Mouse (Mus musculus) midbrain, embryonic 10.5 days (tissue): ENCODE measurements around the gene Upf3a. TPM values are rescaled to one million over a fixed set of nuclear protein-coding genes. Genes with fewer than 3 reads are reported as not detected.
"Not testable (repeated sequence)": the region's sequence is repeated elsewhere in the genome, so short reads cannot be mapped to it uniquely, and the experiment has no call there.

Experiments
- DNase-seq: peaks from one replicate; pipeline ENCODE4 v3.0.0-alpha.2; 2017; ENCODE audit warnings: low spot score
- H3K27ac ChIP-seq: fragments of 300-500 bp; sonication (generic); replicated peaks from 2 replicates; pipeline ENCODE4 v1.5.1; 2016; ENCODE audit warnings: mild to moderate bottlenecking
- H3K27me3 ChIP-seq: fragments of 300-500 bp; sonication (generic); 2 replicates; pipeline ENCODE4 v1.6.1; 2016; ENCODE audit warnings: low read depth, mild to moderate bottlenecking; ENCODE audit not compliant: poor library complexity, severe bottlenecking
- H3K36me3 ChIP-seq: fragments of 300-500 bp; sonication (generic); 2 replicates; pipeline ENCODE4 v1.6.1; 2016; ENCODE audit warnings: mild to moderate bottlenecking, moderate library complexity
- H3K4me1 ChIP-seq: fragments of 300-500 bp; sonication (generic); 2 replicates; pipeline ENCODE4 v1.6.1; 2016
- H3K4me3 ChIP-seq: fragments of 300-500 bp; sonication (generic); 2 replicates; pipeline ENCODE4 v1.5.1; 2016; ENCODE audit warnings: mild to moderate bottlenecking, moderate library complexity
- H3K9me3 ChIP-seq: fragments of 300-500 bp; sonication (generic); replicated peaks from 2 replicates; pipeline ENCODE4 v1.6.1; 2016; ENCODE audit warnings: mild to moderate bottlenecking
- WGBS: fragments of 180-500 bp; shearing (Covaris S2); methylation state at CpG from one replicate; pipeline ENCODE4 v1.1.7; 2016; 5-methylcytosine and 5-hydroxymethylcytosine counted together
- polyA plus RNA-seq: library from polyadenylated mRNA; unstranded; fragments of >200 nt; fragmentation: Nextera tagmentation; extraction: Ambion mirVana; gene quantifications from 2 replicates; pipeline ENCODE4 v1.2.1, GENCODE M21; 2016

Upf3a gene
- polyA plus RNA-seq, 1 experiment from 2014 or later, result 38.4 TPM

DNA sequence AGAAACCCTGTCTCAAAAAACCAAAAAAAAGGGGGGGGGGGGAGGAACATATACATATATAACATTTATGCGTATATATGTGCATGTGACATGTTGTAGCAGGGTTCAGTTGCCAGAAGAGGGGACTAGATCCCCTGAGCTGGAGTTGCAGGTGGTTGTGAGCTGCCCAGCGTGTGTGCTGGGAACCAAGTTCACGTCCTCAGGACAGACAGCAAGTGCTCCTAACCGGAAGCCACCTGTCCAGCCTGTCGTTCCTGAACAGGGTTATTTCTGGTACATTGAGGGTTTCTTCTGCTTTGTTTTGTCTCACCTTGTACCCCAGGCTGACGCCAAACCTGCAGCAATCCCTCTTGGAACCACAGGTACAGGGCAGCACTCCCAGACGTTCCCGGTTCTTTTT is 4.2 kb downstream of the Upf3a start:
- H3K27ac ChIP-seq, result no peak overlapping the region
- peaks cover 15% of the 10 kb centered on the region for H3K4me1 ChIP-seq
- no peak for DNase-seq
- no peaks in the 10 kb centered on the region for H3K9me3 ChIP-seq
- no peak overlapping the region for H3K4me3 ChIP-seq
- no peaks in the 10 kb centered on the region for H3K27me3 ChIP-seq
- WGBS, result 91% methylated on average over 8 of the region's 8 CpGs
- H3K36me3 ChIP-seq, result peaks cover 42% of the 10 kb centered on the region

GRCm38 (mm10) chr8:13793097-13793745 is 7.8 kb downstream of the Upf3a start:
- no peaks in the 10 kb centered on the region for H3K27me3 ChIP-seq
- 90% methylated on average over 8 of the region's 8 CpGs for WGBS
- peaks cover 72% of the 10 kb centered on the region for H3K36me3 ChIP-seq
- no peak overlapping the region for H3K27ac ChIP-seq
- no peak for DNase-seq
- no peaks in the 10 kb centered on the region for H3K9me3 ChIP-seq
- H3K4me1 ChIP-seq, result no peaks in the 10 kb centered on the region
- no peak overlapping the region for H3K4me3 ChIP-seq

DNA sequence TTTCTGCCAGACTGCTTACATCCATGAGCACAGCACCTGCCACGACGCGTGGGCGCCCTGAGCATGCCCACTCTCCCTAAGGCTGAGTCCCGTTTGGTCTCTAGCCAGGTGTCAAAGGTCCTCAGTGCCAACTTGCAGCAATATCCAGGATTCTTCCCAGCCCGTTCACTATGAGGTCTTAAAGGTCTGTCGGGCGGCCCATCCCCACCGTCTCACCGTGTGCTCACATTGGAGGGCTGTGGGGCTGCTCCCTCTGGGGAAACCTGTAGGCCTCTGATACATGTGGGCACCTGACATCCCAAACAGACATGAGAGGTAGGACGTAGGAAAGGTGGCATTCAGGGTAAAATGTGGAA is 8.3 kb downstream of the Upf3a start:
- Histone ChIP-seq H3K4me3 (no peak overlapping the region), H3K27me3 (no peaks in the 10 kb centered on the region), H3K9me3 (no peaks in the 10 kb centered on the region), H3K27ac (no peak overlapping the region), H3K4me1 (no peaks in the 10 kb centered on the region), H3K36me3 (peaks cover 72% of the 10 kb centered on the region)
- no peak for DNase-seq
- 91% methylated on average over 11 of the region's 11 CpGs for WGBS

- Histone ChIP-seq H3K4me1 (peaks cover 13% of the 10 kb centered on the region), H3K27me3 (no peaks in the 10 kb centered on the region), H3K27ac (no peak overlapping the region), H3K9me3 (no peaks in the 10 kb centered on the region), H3K4me3 (no peak overlapping the region), H3K36me3 (peaks cover 60% of the 10 kb centered on the region)
- WGBS, result 96% methylated on average over 5 of the region's 5 CpGs
- no peak for DNase-seq
These were observed 12.3 kb downstream of the Upf3a start for GRCm38 (mm10) chr8:13797676-13798075.

GRCm38 (mm10) chr8:13799566-13799965 is 14.2 kb downstream of the Upf3a start:
- peaks cover 13% of the 10 kb centered on the region for H3K4me1 ChIP-seq
- WGBS, result 89% methylated on average over 5 of the region's 5 CpGs
- H3K4me3 ChIP-seq, result no peak overlapping the region
- DNase-seq, result no peak
- H3K27me3 ChIP-seq, result no peaks in the 10 kb centered on the region
- H3K36me3 ChIP-seq, result peaks cover 46% of the 10 kb centered on the region
- H3K9me3 ChIP-seq, result no peaks in the 10 kb centered on the region
- H3K27ac ChIP-seq, result no peak overlapping the region

DNA sequence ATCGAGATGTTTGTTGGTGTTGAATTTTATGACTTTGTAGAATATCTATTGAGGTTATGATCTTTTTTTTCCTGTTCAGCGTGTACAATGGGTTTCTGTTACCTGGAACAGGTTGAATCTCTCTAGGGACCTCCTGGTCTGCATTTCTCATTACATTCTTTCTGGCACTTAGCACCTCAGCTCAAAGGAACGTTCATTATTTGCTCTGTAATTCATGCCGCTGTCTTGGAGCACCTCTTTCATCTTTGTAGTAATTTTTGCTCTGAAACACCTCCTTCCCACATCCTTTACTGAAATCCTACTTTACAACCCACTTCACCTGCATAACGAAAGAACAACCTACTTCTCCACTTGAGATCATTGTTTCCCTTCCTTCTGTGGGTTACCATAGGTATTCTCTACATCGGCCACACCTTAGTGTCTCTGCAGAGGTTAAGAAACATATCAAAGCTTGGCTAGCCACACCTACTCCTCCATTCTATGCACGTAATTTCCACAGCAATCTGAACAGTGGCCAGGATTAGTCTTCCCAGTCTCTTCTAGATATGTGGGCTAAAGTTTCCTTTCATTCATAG is 43.3 kb downstream of the Upf3a start:
- Histone ChIP-seq H3K27ac (no peak overlapping the region), H3K4me1 (no peaks in the 10 kb centered on the region), H3K9me3 (no peaks in the 10 kb centered on the region), H3K36me3 (no peaks in the 10 kb centered on the region), H3K27me3 (no peaks in the 10 kb centered on the region), H3K4me3 (no peak overlapping the region)
- no peak for DNase-seq
- WGBS, result 81% methylated on average over 7 of the region's 7 CpGs

GRCm38 (mm10) chr8:13838289-13838688 is 52.9 kb downstream of the Upf3a start, which contains the start of gene AF366264:
Gene AF366264 (minus strand): TSS chr8:13838389.
- H3K36me3 ChIP-seq, H3K4me3 ChIP-seq, H3K27ac ChIP-seq, H3K27me3 ChIP-seq, H3K4me1 ChIP-seq, H3K9me3 ChIP-seq, DNase-seq: not testable (repeated sequence)
- 89% methylated on average over 5 of the region's 5 CpGs for WGBS

GRCm38 (mm10) chr8:13843286-13843685 is 57.9 kb downstream of the Upf3a start:
- not testable (repeated sequence) for H3K36me3 ChIP-seq, H3K27ac ChIP-seq, H3K4me1 ChIP-seq, H3K4me3 ChIP-seq, DNase-seq, H3K27me3 ChIP-seq
- 81% methylated on average over 1 of the region's 1 CpGs for WGBS
- peaks cover 14% of the 10 kb centered on the region for H3K9me3 ChIP-seq

Other genes starting within 250 kb of the Upf3a start
- gene 1700029H14Rik, start 223.2 kb upstream of the Upf3a start, polyA plus RNA-seq, result not detected in 2 replicates
- gene Rasa3, start 108.0 kb upstream of the Upf3a start, polyA plus RNA-seq, result 27.4 and 28.9 TPM in 2 replicates
- 0.68 and 1.4 TPM in 2 replicates for gene Cfap97d2, start 79.7 kb upstream of the Upf3a start, polyA plus RNA-seq
- gene Cdc16, start 27.9 kb upstream of the Upf3a start, polyA plus RNA-seq, result 226 and 229 TPM in 2 replicates
- gene AF366264, start 52.8 kb downstream of the Upf3a start, polyA plus RNA-seq, result not detected in 2 replicates
- 44.1 and 49.5 TPM in 2 replicates for gene Champ1, start 84.0 kb downstream of the Upf3a start, polyA plus RNA-seq
- gene Coprs, start 104.7 kb downstream of the Upf3a start, polyA plus RNA-seq, result 83.4 and 89.1 TPM in 2 replicates